Mouse (Mus musculus): ENCODE data around the gene Map3k3. TPM values are rescaled to one million over a fixed set of nuclear protein-coding genes. Genes with fewer than 3 reads are reported as not detected.

The Map3k3 gene
- total and polyA plus RNA-seq, 3 experiments: 28.8 to 34.1 (median 32.3) TPM

GRCm38 (mm10) chr11:106155761-106156160 is 71.3 kb downstream of the Map3k3 start:
- dilution Hi-C loops (cut with MboI; ENCODE audit: extremely low pct_ligation_motif_present, extremely low pct_unique_long_range_greater_than_20kb, low sequenced_read_pairs): no loop called here
- TF ChIP-seq USF1 (IDR thresholded peaks at IDR 0.05; ENCODE audit: low read depth, low read length) (no peak), POLR2AphosphoS2 (IDR thresholded peaks at IDR 0.05; ENCODE audit: low read depth, low read length) (0 out of 2 replicates have a peak, but pooled peaks have one; percentile 33)

GRCm38 (mm10) chr11:106156257-106156656 is 71.8 kb downstream of the Map3k3 start:
- no peaks in the 10 kb centered on the region for H3K27me3 ChIP-seq (replicated peaks)
- H3K4me1 ChIP-seq (ENCODE audit: control insufficient read depth in 1 of 2, insufficient read depth in 2 of 2): peaks cover 29 to 53% of the 10 kb centered on the region in 2 experiments
- dilution Hi-C loops (cut with MboI; ENCODE audit: extremely low pct_ligation_motif_present, extremely low pct_unique_long_range_greater_than_20kb, low sequenced_read_pairs): no loop called here
- no peak for TF ChIP-seq MAFK (IDR thresholded peaks at IDR 0.05; ENCODE audit: insufficient replicate concordance, low read length)
- TF ChIP-seq PAX5 (IDR thresholded peaks at IDR 0.05; ENCODE audit: low read length): no peak
- TF ChIP-seq HCFC1 (IDR thresholded peaks at IDR 0.05; ENCODE audit: low read depth, low read length): no peak
- TF ChIP-seq TBP (conservative IDR thresholded peaks at IDR 0.05; ENCODE audit: low read depth, low read length): no peak
- peak; percentile 31 for TF ChIP-seq POLR2A (IDR thresholded peaks at IDR 0.05; ENCODE audit: low read depth, low read length)
- no peak for TF ChIP-seq BHLHE40 (IDR thresholded peaks at IDR 0.05; ENCODE audit: low read depth, low read length)
- TF ChIP-seq SMC3 (IDR thresholded peaks at IDR 0.05; ENCODE audit: low read depth, low read length): no peak
- TF ChIP-seq TCF12 (IDR thresholded peaks at IDR 0.05; ENCODE audit: low read depth, low read length): no peak
- TF ChIP-seq CHD1 (IDR thresholded peaks at IDR 0.05; ENCODE audit: low read depth, low read length): no peak
- no peak for TF ChIP-seq JUN (IDR thresholded peaks at IDR 0.05; ENCODE audit: insufficient read depth, low read depth, low read length)
- no peak for TF ChIP-seq ETS1 (conservative IDR thresholded peaks at IDR 0.05; ENCODE audit: low read depth, low read length)
- TF ChIP-seq ZMIZ1 (IDR thresholded peaks at IDR 0.05; ENCODE audit: low read depth, low read length): no peak
- TF ChIP-seq MEF2A (IDR thresholded peaks at IDR 0.05; ENCODE audit: borderline replicate concordance, low read depth, low read length): no peak
- no peak for TF ChIP-seq CTCF (conservative IDR thresholded peaks at IDR 0.05 in 1 of 2, IDR thresholded peaks at IDR 0.05 in 1 of 2; ENCODE audit: low read depth in 2 of 2, low read length in 2 of 2)
- no peak for TF ChIP-seq MYC (IDR thresholded peaks at IDR 0.05; ENCODE audit: low read depth, low read length)
- TF ChIP-seq IRF4 (IDR thresholded peaks at IDR 0.05; ENCODE audit: low read depth, low read length): no peak
- TF ChIP-seq ZKSCAN1 (IDR thresholded peaks at IDR 0.05; ENCODE audit: borderline replicate concordance, low read depth, low read length): no peak
- TF ChIP-seq POLR2AphosphoS2 (IDR thresholded peaks at IDR 0.05; ENCODE audit: low read depth, low read length): peak; percentile 84; the same call in 1 of the 2 replicates
- DNase-seq (ENCODE audit: extremely low read depth): no peak
- in situ Hi-C loops (cut with MboI; ENCODE audit: low pct_ligation_motif_present, low pct_unique_long_range_greater_than_20kb, low sequenced_read_pairs): no loop called here
- peaks cover 29% of the 10 kb centered on the region for H3K79me2 ChIP-seq (replicated peaks; ENCODE audit: control insufficient read depth, extremely low read depth, insufficient read depth, poor library complexity, severe bottlenecking)
- H3K4me2 ChIP-seq (ENCODE audit: insufficient read depth, low read depth, poor library complexity, severe bottlenecking): peak overlapping the region; percentile 78; the same call in 1 of the 2 replicates
- peak overlapping the region; percentile 50; the same call in 1 of the 2 replicates for H3K27ac ChIP-seq (ENCODE audit: insufficient read depth, low read depth)
- peak overlapping the region in 1 of 3 experiments; percentile 21 for H3K4me3 ChIP-seq (replicated peaks in 1 of 3; ENCODE audit: low read depth in 2 of 3, low read length in 2 of 3, poor library complexity in 1 of 3)
- H3K9ac ChIP-seq (ENCODE audit: insufficient read depth, low read depth): peak overlapping the region; percentile 6; the same call in 1 of the 2 replicates
- H3K36me3 ChIP-seq (replicated peaks in 1 of 2; ENCODE audit: control insufficient read depth in 1 of 2, insufficient read depth in 1 of 2, low read length in 1 of 2): peaks cover 65 to 76% of the 10 kb centered on the region in 2 experiments
- no peaks in the 10 kb centered on the region for H3K9me3 ChIP-seq (replicated peaks; ENCODE audit: low read length)

More at GRCm38 (mm10) chr11:106155761-106156160, 71.3 kb downstream of the Map3k3 start:
- Histone ChIP-seq H3K4me2 (ENCODE audit: insufficient read depth, low read depth, poor library complexity, severe bottlenecking) (no peak overlapping the region; the same call in 1 of the 2 replicates), H3K27ac (ENCODE audit: insufficient read depth, low read depth) (peak overlapping the region; percentile 26; the same call in 1 of the 2 replicates), H3K36me3 (replicated peaks in 1 of 2; ENCODE audit: control insufficient read depth in 1 of 2, insufficient read depth in 1 of 2, low read length in 1 of 2) (peaks cover 70 to 81% of the 10 kb centered on the region in 2 experiments), H3K9me3 (replicated peaks; ENCODE audit: low read length) (no peaks in the 10 kb centered on the region), H3K4me3 (replicated peaks in 1 of 3; ENCODE audit: low read depth in 2 of 3, low read length in 2 of 3, poor library complexity in 1 of 3) (no peak overlapping the region), H3K79me2 (replicated peaks; ENCODE audit: control insufficient read depth, extremely low read depth, insufficient read depth, poor library complexity, severe bottlenecking) (peaks cover 29% of the 10 kb centered on the region), H3K4me1 (ENCODE audit: control insufficient read depth in 1 of 2, insufficient read depth in 2 of 2) (peaks cover 24 to 48% of the 10 kb centered on the region in 2 experiments), H3K9ac (ENCODE audit: insufficient read depth, low read depth) (peak overlapping the region; percentile 1; the same call in 1 of the 2 replicates), H3K27me3 (replicated peaks) (no peaks in the 10 kb centered on the region)
- no peak for DNase-seq (ENCODE audit: extremely low read depth)
- in situ Hi-C loops (cut with MboI; ENCODE audit: low pct_ligation_motif_present, low pct_unique_long_range_greater_than_20kb, low sequenced_read_pairs): no loop called here
